Comparison of ENCODE assay signal across 21 mouse cellular contexts in genomic region chr19:61244721-61245436, GRCm38 (mm10). TPM values are rescaled to one million over a fixed set of nuclear protein-coding genes. Genes with fewer than 3 reads are reported as not detected.
A peak's percentile ranks its signal among the peaks of the same experiment; 100 is the strongest.
DNase-seq lines count a peak whose midpoint lies in the region; ATAC-seq and TF ChIP-seq lines count a peak whose summit lies in the region.
"Had no signal": no experiment of that assay in that cellular context is flagged by ENCODE, and none has a peak within 500 bp of the region (broad histone marks: within the 10 kb centered on the region; RNA-seq: fewer than 3 reads in every experiment).

No protein-coding gene starts in this region.

- TF ChIP-seq RAD21 in CH12.LX (IDR thresholded peaks at IDR 0.05; ENCODE audit: low read depth, low read length), result no peak

- peak overlapping the region; percentile 24; the same call in 1 of the 2 replicates for H3K27ac ChIP-seq in liver, embryonic 16.5 days (ENCODE audit: low read length)
- peak overlapping the region; percentile 24; the same call in 1 of the 2 replicates for H3K27ac ChIP-seq in CH12.LX (ENCODE audit: insufficient read depth, low read depth)
- peak overlapping the region; percentile 88 for H3K27ac ChIP-seq in bone marrow macrophage, adult 2 months (ENCODE audit: insufficient read depth, low read depth, low read length)
- H3K27ac ChIP-seq: heart, adult 2 months; hindbrain, embryonic 14.5 days; midbrain, embryonic 12.5 days had no signal

- no peak for DNase-seq in liver
- DNase-seq in CH12.LX (ENCODE audit: extremely low read depth), result peak; percentile 76
- DNase-seq in retina, postnatal 1 day, result no peak
- no peak for DNase-seq in urinary bladder, adult 18-20 months (ENCODE audit: low spot score in 2 of 2)
- DNase-seq: cerebellum, adult 9-11 months; heart, adult 2 months; kidney, postnatal 36 days; layer of hippocampus, postnatal 36 days; lung, embryonic 14.5 days; right cerebral cortex, postnatal 14 days had no signal

- WGBS in liver, embryonic 16.5 days (ENCODE audit: insufficient replicate concordance), result 30% methylated on average over 5 of the region's 5 CpGs

- H3K4me1 ChIP-seq in liver, embryonic 16.5 days (ENCODE audit: control insufficient read depth, low read depth, low read length), result no peaks in the 10 kb centered on the region
- H3K4me1 ChIP-seq in CH12.LX (ENCODE audit: control insufficient read depth in 1 of 2, insufficient read depth in 2 of 2), result peaks cover 10 to 23% of the 10 kb centered on the region in 2 experiments; a peak in 3 of 4 replicates
- peaks cover 15% of the 10 kb centered on the region for H3K4me1 ChIP-seq in bone marrow macrophage, adult 2 months (ENCODE audit: control insufficient read depth, insufficient read depth, low read length)
- H3K4me1 ChIP-seq: midbrain, embryonic 12.5 days had no signal

- no peaks in the 10 kb centered on the region for H3K9me3 ChIP-seq in liver, embryonic 16.5 days (replicated peaks; ENCODE audit: control insufficient read depth, low read length)
- H3K9me3 ChIP-seq in CH12.LX (replicated peaks; ENCODE audit: low read length), result no peaks in the 10 kb centered on the region
- H3K9me3 ChIP-seq: midbrain, embryonic 12.5 days had no signal

- in situ Hi-C loops in CH12.LX (cut with MboI; ENCODE audit: low pct_ligation_motif_present, low pct_unique_long_range_greater_than_20kb, low sequenced_read_pairs), result no loop called here

- no peak overlapping the region for H3K9ac ChIP-seq in liver, embryonic 16.5 days (ENCODE audit: low read depth, low read length)
- H3K9ac ChIP-seq in CH12.LX (ENCODE audit: insufficient read depth, low read depth), result peak overlapping the region; percentile 33; the same call in 1 of the 2 replicates
- H3K9ac ChIP-seq: hindbrain, embryonic 14.5 days; lung, embryonic 14.5 days; midbrain, embryonic 12.5 days had no signal

- TF ChIP-seq CTCF in CH12.LX (conservative IDR thresholded peaks at IDR 0.05 in 1 of 2, IDR thresholded peaks at IDR 0.05 in 1 of 2; ENCODE audit: low read depth in 2 of 2, low read length in 2 of 2), result no peak
- no peak for TF ChIP-seq CTCF in bone marrow macrophage, adult 2 months (IDR thresholded peaks at IDR 0.05; ENCODE audit: low read depth, low read length)

- no peak overlapping the region for H3K4me3 ChIP-seq in liver, embryonic 16.5 days (ENCODE audit: low read depth, low read length)
- no peak overlapping the region for H3K4me3 ChIP-seq in CH12.LX (replicated peaks in 1 of 3; ENCODE audit: low read depth in 2 of 3, low read length in 2 of 3, poor library complexity in 1 of 3)
- no peak overlapping the region for H3K4me3 ChIP-seq in bone marrow macrophage, adult 2 months (ENCODE audit: insufficient read depth, low read length)
- H3K4me3 ChIP-seq: heart, adult 2 months; midbrain, embryonic 12.5 days had no signal

- ATAC-seq in liver, embryonic 16.5 days (ENCODE audit: low read depth), result no peak
- peak; percentile 97 for ATAC-seq in monocyte, adult 5-6 weeks (replicated peaks; ENCODE audit: insufficient number of reproducible peaks, low FRiP score, low TSS enrichment, poor library complexity, severe bottlenecking)
- ATAC-seq: forebrain, embryonic 16.5 days; intestine, postnatal 0 days had no signal

- H3K79me2 ChIP-seq in CH12.LX (replicated peaks; ENCODE audit: control insufficient read depth, extremely low read depth, insufficient read depth, poor library complexity, severe bottlenecking), result no peaks in the 10 kb centered on the region

- H3K27me3 ChIP-seq in liver, embryonic 16.5 days (ENCODE audit: control insufficient read depth, insufficient read depth, low read depth, low read length), result no peaks in the 10 kb centered on the region
- H3K27me3 ChIP-seq in CH12.LX (replicated peaks), result no peaks in the 10 kb centered on the region
- H3K27me3 ChIP-seq: midbrain, embryonic 12.5 days had no signal

- TF ChIP-seq POLR2A in CH12.LX (IDR thresholded peaks at IDR 0.05; ENCODE audit: low read depth, low read length), result peak; percentile 39; the same call in 1 of the 2 replicates
- no peak for TF ChIP-seq POLR2A in bone marrow macrophage, adult 2 months (IDR thresholded peaks at IDR 0.05; ENCODE audit: borderline replicate concordance, low read depth, low read length)

- TF ChIP-seq EP300 in CH12.LX (IDR thresholded peaks at IDR 0.05; ENCODE audit: low read length), result peak; percentile 59

- dilution Hi-C loops in CH12.LX (cut with MboI; ENCODE audit: extremely low pct_ligation_motif_present, extremely low pct_unique_long_range_greater_than_20kb, low sequenced_read_pairs), result no loop called here

- H3K4me2 ChIP-seq in liver, embryonic 16.5 days (ENCODE audit: low read depth, low read length), result no peak overlapping the region
- H3K4me2 ChIP-seq in CH12.LX (ENCODE audit: insufficient read depth, low read depth, poor library complexity, severe bottlenecking), result peak overlapping the region; percentile 70; the same call in 1 of the 2 replicates
- H3K4me2 ChIP-seq: hindbrain, embryonic 14.5 days; lung, embryonic 14.5 days; midbrain, embryonic 12.5 days had no signal

- no peaks in the 10 kb centered on the region for H3K36me3 ChIP-seq in liver, embryonic 16.5 days (ENCODE audit: control insufficient read depth, insufficient read depth)
- H3K36me3 ChIP-seq in CH12.LX (replicated peaks in 1 of 2; ENCODE audit: control insufficient read depth in 1 of 2, insufficient read depth in 1 of 2, low read length in 1 of 2), result no peaks in the 10 kb centered on the region
- H3K36me3 ChIP-seq: midbrain, embryonic 12.5 days had no signal

TF ChIP-seq in CH12.LX, 34 proteins besides CTCF, POLR2A, EP300 and RAD21:
- TF ChIP-seq SIN3A (IDR thresholded peaks at IDR 0.05; ENCODE audit: low read length) (no peak), USF2 (conservative IDR thresholded peaks at IDR 0.05; ENCODE audit: low read depth, low read length) (no peak), RCOR1 (conservative IDR thresholded peaks at IDR 0.05; ENCODE audit: low read depth, low read length) (no peak), TCF12 (IDR thresholded peaks at IDR 0.05; ENCODE audit: low read depth, low read length) (no peak), ZMIZ1 (IDR thresholded peaks at IDR 0.05; ENCODE audit: low read depth, low read length) (no peak), BHLHE40 (IDR thresholded peaks at IDR 0.05; ENCODE audit: low read depth, low read length) (no peak), E2F4 (IDR thresholded peaks at IDR 0.05; ENCODE audit: insufficient replicate concordance, low read depth, low read length) (no peak), ELF1 (IDR thresholded peaks at IDR 0.05; ENCODE audit: low read depth, low read length) (peak; percentile 70), ETS1 (conservative IDR thresholded peaks at IDR 0.05; ENCODE audit: low read depth, low read length) (no peak), CHD2 (IDR thresholded peaks at IDR 0.05; ENCODE audit: low read length) (no peak), KAT2A (IDR thresholded peaks at IDR 0.05; ENCODE audit: insufficient replicate concordance, low read length) (no peak), ZNF384 (IDR thresholded peaks at IDR 0.05; ENCODE audit: low read depth, low read length) (no peak), MAX (IDR thresholded peaks at IDR 0.05; ENCODE audit: low read length) (peak; percentile 35; the same call in 1 of the 2 replicates), TBP (conservative IDR thresholded peaks at IDR 0.05; ENCODE audit: low read depth, low read length) (peak; percentile 66; the same call in 1 of the 2 replicates), USF1 (IDR thresholded peaks at IDR 0.05; ENCODE audit: low read depth, low read length) (no peak), IRF4 (IDR thresholded peaks at IDR 0.05; ENCODE audit: low read depth, low read length) (no peak), CHD1 (IDR thresholded peaks at IDR 0.05; ENCODE audit: low read depth, low read length) (no peak), MYC (IDR thresholded peaks at IDR 0.05; ENCODE audit: low read depth, low read length) (no peak), HCFC1 (IDR thresholded peaks at IDR 0.05; ENCODE audit: low read depth, low read length) (0 out of 2 replicates have a peak, but pooled peaks have one; percentile 28), JUND (conservative IDR thresholded peaks at IDR 0.05; ENCODE audit: low read depth, low read length) (no peak), ZKSCAN1 (IDR thresholded peaks at IDR 0.05; ENCODE audit: borderline replicate concordance, low read depth, low read length) (no peak)

RNA-seq across cellular contexts. Expression of gene Csf2ra, which starts 16.6 kb away (rescaled TPM):
- polyA plus RNA-seq in liver, embryonic 16.5 days (2015; fragmentation: Nextera tagmentation; extraction: Ambion mirVana), result 13.8 and 18.2 TPM in 2 replicates
- 3.9 and 4.3 TPM in 2 replicates for total RNA-seq in CH12.LX (2012; rRNA removed)
- 2.3 and 2.9 TPM in 2 replicates for total RNA-seq in CH12.LX (2014; rRNA removed)
- polyA plus RNA-seq in CH12.LX (2012; ENCODE audit: insufficient read length, low read depth), result 6.6 and 10.4 TPM in 2 replicates
- 474 and 503 TPM in 2 replicates for polyA plus RNA-seq in bone marrow macrophage, adult 2 months (2012; ENCODE audit: insufficient read depth, insufficient read length, missing spikeins)
- 128 to 198 TPM (median 148 TPM) in 3 replicates for total RNA-seq in monocyte, adult 5-6 weeks (2017)

RNA-seq across cellular contexts. Expression of gene Gm21060, which starts 52.0 kb away (rescaled TPM):
- polyA plus RNA-seq in liver, embryonic 16.5 days (2015; fragmentation: Nextera tagmentation; extraction: Ambion mirVana), result not detected in 2 replicates
- total RNA-seq in CH12.LX (2012; rRNA removed), result 15.0 TPM in 1 of 2 replicates, not detected in the other
- not detected in 2 replicates for total RNA-seq in CH12.LX (2014; rRNA removed)
- polyA plus RNA-seq in CH12.LX (2012; ENCODE audit: insufficient read length, low read depth), result 1.9 and 3.0 TPM in 2 replicates
- not detected in 2 replicates for polyA plus RNA-seq in bone marrow macrophage, adult 2 months (2012; ENCODE audit: insufficient read depth, insufficient read length, missing spikeins)
- not detected in 3 replicates for total RNA-seq in monocyte, adult 5-6 weeks (2017)
- total RNA-seq: gastrocnemius, adult 18-20 months; heart, adult 2 months; layer of hippocampus, postnatal 36 days had no signal
- polyA plus RNA-seq: forebrain, embryonic 16.5 days; heart, adult 2 months; heart, embryonic 16.5 days; hindbrain, embryonic 14.5 days; intestine, postnatal 0 days; limb, embryonic 11.5 days; lung, embryonic 14.5 days; midbrain, embryonic 12.5 days; urinary bladder, adult 2 months had no signal

Comparison
In these comparisons a context has a peak if more than half of its experiments do, and no peak if none do; other contexts are left out.
1. H3K27ac ChIP-seq: peak in every context shown above with its lines; median percentile 88 in bone marrow macrophage, adult 2 months; 24 in liver, embryonic 16.5 days; 24 in CH12.LX.
2. RNA of gene Csf2ra, which starts 16.6 kb away (polyA plus RNA-seq): 474 to 503 TPM in bone marrow macrophage, adult 2 months; 13.8 to 18.2 TPM in liver, embryonic 16.5 days and 6.6 to 10.4 TPM in CH12.LX; every median in the first group is over 10 times any median in the second.